Mouse (Mus musculus) embryo, embryonic 11 days (tissue): ENCODE data around the gene Myom1.

Source experiments
- DNase-seq: peaks from one replicate; pipeline ENCODE4 v3.0.0-alpha.2; 2015

The Myom1 gene

DNA sequence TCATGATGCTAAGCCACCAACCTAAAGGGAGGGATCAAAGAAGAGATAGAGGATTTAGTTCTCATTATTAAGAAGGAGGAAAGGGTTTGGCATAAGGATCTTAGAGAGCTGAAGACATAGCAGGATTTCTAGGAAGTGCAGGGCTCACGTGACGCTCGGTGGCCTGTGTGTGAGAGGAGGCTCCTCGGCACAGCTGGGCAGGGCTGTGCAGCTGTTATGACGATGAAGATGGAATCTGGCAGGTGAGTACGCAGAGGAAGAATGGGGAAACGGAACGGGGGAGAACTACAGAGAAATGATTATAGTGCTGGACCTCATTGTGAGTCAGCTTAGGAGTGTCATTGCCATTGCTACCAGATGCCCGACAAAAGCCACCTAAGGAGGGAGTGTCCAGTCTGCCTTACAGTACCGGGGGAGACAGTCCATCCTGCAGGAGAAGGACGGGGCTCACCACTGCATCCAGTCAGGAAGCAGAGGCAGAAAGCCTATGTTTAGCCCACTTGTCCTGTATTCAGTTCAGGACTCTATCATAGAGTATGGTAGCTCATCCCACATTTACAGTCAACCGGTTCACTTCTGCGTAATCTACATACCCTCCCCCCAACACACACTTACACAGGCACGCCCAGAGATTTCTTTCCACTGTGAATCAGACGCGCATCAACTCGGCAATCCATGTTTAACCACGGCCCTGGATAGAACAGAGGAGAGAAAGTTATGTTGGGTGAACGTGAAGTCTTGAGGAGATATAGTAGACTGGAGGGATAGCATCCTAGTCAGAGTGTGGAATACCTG is 142.1 kb downstream of the Myom1 start:
- no peak for DNase-seq

DNA sequence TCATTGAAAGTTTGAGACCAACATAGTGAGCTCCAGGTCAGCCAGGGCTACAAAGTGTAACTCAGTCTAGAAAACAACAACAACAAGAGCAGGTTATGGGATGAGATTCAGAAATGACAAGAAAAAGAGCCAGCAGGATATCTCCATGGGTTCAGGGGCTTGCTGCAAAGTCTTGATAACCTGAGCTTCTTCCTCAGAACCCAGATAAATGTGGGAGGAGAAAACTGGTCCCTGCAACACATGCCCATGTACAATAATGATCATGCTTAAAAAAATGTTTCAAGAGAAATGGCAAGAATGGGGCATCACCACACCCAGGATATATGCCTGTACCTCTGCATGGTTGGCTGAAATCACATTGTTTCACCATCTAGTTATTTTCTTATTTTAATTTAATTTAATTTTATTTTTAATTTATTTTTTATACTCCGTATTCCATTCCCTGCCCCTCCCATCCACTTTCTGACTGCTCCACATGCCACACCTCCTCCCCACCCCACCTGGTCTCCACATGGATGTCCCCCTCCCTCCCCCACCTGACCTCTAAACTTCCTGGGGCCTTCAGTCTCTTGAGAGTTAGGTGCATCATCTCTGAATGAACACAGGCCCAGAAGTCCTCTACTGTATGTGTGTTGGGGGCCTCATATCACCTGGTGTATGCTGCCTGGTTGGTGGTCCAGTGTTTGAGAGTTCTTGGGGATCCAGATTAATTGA is 143.0 kb downstream of the Myom1 start:
- DNase-seq: no peak

DNA sequence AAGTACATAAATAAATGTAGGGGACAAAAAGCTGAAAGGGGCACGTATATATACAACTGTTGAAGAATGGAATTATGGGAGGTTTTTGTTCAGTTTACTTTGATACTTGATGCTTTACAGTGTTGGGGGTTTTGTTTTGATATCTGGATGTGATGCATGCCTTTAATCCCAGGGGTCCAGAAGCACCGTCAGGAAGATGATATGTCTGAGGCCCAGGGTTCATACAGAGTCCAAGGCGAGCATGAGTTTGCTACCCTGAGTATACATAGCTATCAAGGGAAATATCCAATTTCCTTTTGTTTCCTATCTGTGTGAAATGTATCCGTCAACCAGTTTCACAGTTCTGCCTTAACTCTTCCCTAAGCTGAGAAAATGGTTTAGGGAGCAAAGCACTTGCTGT is 150.9 kb downstream of the Myom1 start:
- peak; percentile 61 for DNase-seq

- DNase-seq: no peak
Observed at GRCm38 (mm10) chr17:71155271-71155670, 152.8 kb downstream of the Myom1 start.

DNA sequence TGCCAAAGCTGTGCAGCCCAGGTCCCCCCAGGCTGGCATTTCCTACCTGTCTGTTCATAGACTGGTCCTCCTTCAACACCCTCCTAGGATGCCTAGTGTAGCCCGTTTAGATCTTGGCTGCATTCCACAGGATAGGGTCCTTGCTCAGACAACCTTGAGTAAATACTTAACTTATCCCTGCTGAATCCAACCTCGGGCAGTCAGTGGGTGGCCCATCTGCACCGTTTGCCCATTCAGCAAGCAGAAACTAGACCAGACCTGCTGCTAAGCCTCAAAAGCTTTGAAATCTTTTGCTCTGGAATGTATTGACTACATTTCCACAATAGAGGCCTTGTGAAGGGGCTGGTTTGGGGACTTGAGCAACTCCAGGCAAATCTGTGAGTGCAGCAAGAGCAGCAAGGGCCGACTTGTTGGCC is 156.7 kb downstream of the Myom1 start:
- DNase-seq: peak; percentile 47

DNA sequence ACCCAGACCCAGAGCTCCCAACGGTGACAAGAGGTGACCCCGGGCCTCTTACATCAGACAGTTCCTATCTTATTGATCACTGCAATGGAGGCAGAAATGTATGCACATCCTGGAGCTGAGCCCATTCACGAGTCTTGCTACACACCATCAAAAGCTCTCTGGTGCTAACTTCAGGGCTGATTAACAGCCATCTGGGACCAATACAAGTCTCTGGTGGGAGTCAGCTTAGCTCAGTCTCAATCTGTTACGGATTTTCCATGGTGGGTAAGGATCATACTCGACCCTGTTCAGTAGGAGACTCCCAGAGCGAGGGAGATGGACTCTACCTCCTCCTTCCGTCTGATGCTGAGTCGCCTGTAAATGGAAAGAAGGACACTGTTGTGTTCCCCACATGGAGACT is 157.3 kb downstream of the Myom1 start:
- no peak for DNase-seq

DNA sequence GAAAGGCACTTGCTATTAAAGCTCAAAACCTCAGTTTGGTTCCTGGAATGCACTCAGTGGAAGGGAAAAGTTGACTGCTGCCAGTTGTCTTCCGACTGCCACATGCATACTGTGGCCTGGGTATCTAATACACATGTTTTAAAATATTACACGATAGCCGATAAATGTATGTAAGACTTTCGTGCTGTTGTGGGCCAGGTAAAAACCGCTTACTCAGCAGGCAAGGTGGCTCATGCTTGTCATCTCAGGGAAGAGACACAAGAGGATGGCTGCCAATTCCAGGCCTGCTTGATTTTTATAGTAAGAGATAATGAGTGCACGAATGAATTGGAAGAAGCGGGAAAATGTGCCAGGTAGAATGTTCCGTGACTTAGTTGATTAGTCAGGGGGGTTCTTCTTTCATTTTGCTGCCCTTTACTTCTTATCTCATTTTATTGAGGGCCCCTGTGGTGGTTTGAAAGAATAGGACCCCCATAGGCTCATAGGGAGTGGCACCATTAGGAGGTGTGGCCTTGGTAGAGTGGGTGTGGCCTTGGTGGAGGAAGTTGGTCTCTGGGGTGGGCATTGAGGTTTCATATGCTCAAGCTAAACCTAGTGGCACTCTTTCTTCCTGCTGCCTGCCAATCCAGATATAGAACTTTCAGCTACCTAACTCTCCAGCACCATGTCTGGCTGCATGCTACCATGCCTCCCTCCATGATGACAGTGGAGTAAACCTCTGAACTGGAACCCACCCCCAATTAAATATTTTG is 158.0 kb downstream of the Myom1 start:
- no peak for DNase-seq

DNA sequence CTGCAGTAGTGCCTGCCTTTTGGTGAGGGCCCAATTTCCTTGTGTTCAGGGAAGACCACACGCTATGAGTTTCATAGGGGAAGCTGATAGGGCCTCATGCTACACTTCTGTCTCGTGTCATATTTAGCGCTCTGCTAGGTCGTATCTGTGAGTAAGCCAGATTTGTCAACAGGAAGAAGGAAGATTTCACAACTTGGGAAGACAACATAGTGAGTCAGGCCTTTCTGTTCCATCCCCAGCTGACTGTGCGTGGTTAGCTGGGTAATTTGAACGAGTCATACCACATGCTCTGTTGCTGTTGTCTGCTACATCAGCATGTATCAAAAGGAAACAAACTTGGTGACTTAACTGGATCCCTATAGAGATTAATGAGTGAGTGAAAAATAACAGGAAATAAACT is 162.6 kb downstream of the Myom1 start:
- no peak for DNase-seq

DNA sequence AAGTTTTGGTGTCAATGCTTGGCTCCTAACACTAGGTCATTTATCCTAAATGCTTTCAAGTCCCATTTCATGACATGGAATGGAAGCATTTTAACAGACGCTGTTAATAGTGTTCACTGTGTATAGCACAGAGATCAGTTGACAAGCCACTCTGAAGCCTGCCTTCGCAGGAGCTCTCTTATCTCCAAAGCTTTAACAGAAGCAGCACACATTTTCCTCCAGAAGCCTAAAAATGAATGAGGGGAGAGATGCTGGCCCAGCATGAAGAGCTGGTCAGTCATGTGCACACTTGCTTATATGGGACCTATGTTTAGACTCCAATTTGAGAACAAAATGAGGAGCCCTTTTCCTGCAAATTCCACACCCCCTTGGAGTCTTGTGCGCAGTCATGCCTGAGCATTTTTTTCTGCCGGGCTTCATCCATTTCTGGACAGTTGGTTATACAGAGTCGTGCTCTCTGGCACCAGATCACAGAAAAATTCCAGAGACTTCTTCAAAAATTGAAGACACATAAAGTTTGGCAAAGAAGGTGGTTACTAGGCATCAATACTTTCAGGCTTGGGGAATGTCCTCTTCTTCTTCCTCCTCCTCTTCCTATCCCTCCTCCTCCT is 165.9 kb downstream of the Myom1 start:
- no peak for DNase-seq

DNA sequence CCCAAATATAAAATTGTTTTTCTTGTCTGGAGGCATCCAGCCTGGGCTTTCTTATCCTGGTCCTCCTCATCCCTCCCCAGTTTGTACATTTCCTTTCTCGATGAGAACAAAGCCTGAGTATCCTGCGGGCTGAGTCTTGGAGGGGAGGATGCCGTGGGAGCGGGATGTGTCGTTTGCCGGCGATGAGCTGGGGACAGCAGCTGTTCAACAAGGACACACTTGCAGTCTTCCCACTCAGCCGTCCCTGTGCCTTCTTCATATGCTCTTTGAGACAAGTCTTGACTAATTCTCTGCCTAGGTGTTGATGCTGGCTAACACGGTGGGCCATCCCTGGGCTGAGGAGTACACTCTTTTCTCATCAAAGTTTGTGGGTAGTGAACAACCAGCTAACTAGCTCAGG is 166.4 kb downstream of the Myom1 start:
- no peak for DNase-seq

GRCm38 (mm10) chr17:71169639-71170038 is 167.2 kb downstream of the Myom1 start:
- no peak for DNase-seq

GRCm38 (mm10) chr17:71171161-71171560 is 168.7 kb downstream of the Myom1 start:
- DNase-seq: no peak
